Mouse (Mus musculus) cortical plate, adult 2 months (tissue): ENCODE data around the gene Mrps15.

Experiments used
- CTCF ChIP-seq: fragments of 200-500 bp; IDR thresholded peaks from 2 replicates; pipeline ENCODE4 v1.5.1; 2011; ENCODE audit warnings: mild to moderate bottlenecking, control low read depth, low read length; ENCODE audit not compliant: insufficient read depth; ENCODE audit errors: extremely low read depth
- POLR2A ChIP-seq: fragments of 200-500 bp; IDR thresholded peaks from 2 replicates; pipeline ENCODE4 v1.6.1; 2011; ENCODE audit warnings: mild to moderate bottlenecking, low read length, control low read depth; ENCODE audit not compliant: insufficient read depth; ENCODE audit errors: extremely low read depth

DNA sequence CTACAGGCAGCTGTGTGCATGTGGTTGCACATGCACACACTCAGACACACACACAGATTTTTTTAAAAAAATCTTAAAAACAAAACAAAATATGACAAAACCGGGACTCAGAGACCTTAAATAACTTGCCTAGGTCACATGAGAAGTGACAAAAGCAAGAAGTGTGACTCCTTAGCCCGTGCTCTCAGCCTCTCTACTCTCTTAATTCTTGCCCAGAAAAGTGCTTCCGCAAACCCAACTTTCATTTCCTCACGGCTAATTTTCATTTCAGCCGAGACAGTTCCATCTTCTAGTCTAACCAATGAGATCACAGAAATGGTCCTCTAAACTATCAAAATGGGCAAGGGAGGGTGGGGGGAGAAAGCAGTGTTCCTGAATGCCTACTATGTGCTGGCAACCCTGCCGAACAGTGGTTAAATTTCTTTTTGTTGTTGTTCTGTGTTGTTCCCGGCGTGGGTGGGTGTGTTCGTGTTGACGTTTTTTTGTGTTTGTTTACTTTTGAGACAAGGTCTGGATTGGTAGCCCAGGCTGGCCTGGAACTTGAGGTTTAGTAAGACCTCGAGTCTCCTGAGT is 27.7 kb upstream of the Mrps15 start:
- TF ChIP-seq CTCF (no peak), POLR2A (no peak)
